Mouse (Mus musculus) ZHBTc4 (cell line): ENCODE data around the gene H2-M1.

Source experiments
- DNase-seq: peaks from one replicate; pipeline ENCODE4 v3.0.0-alpha.2; 2011; ENCODE audit warnings: low read depth, low spot score

The H2-M1 gene

DNA sequence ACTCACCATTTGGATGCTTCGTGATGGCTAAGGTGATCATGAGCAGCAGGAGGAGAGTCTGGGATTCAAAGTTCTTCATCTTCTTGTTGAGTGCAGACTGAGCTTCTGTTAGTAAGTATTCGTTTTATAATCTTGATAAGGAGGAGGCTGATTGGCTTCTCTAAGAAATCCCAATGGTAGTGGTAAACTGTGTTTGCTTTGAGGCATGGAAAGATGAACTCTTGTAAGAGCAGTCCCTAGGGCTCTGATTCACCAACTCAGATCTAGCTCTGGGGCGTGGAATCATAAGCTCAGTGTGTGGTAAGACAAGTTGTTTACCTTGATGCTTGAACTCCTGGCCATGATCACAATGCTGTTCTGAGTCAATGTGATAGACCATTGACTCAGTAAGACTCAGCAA lies at the start of gene H2-M1:
Gene H2-M1, minus strand, starts transcription at position 101 of the 400 bp plus-strand sequence.
- DNase-seq, result no peak

DNA sequence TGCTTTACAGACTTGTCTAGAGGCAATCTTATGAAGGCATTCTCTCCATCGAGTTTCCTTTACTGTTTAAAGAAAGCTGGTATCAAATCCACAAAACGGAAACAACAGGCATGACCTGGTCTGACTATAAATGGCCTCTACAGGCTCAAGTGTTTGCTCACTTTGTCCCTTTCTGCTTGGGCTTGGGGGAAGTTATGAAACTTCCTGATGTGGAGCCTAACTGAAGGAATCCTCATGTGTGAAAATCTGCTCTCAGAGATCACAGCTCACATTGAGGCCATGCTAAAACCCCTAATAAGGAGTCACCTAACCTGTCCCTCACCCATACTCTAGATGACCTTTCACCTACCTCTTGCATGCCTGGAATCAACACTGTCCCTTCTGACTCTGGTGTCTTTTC lies 25.7 kb upstream of the H2-M1 start:
- DNase-seq, result no peak

DNA sequence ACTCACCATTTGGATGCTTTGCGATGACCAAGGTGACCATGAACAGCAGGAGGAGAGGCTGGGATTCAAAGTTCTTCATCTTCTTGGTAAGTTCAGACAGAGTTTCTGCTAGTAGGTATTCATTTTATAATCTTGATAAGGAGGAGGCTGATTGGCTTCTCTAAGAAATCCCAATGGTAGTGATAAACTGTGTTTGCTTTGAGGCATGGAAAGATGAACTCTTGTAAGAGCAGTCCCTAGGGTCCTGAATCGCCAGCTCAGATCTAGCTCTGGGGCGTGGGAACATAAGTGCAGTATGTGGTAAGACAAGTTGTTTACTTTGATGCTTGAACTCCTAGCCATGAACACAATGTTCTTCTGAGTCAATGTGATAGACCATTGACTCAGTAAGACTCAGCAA lies 29.5 kb downstream of the H2-M1 start, which contains the start of gene H2-M9:
Gene H2-M9, minus strand, starts transcription at position 101 of the 400 bp plus-strand sequence.
- DNase-seq, result no peak
